ENCODE assay signal across 30 mouse cellular contexts in the genomic region with DNA sequence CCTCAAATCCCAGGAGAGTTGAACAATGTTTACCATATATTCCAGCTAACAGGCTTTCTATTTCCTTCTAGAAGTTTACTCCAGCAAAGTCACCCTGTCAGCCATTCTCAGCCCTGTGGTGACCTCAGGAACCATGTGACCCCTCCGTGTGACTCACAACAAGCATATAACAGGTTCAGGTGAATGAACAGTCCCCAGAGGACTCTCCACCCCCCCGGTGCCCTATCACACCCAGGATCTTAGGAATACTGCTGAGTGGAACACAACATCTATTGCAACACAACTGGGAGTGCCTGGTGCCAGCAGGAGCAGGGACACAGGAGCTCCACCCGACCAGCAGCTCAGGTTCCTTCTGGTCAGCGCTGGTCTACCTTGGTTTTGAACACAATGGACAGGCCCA. TPM values are rescaled to one million over a fixed set of nuclear protein-coding genes. Genes with fewer than 3 reads are reported as not detected.
DNase-seq lines count a peak whose midpoint lies in the region; ATAC-seq and TF ChIP-seq lines count a peak whose summit lies in the region.
"Had no signal": no experiment of that assay in that cellular context is flagged by ENCODE, and none has a peak within 500 bp of the region (broad histone marks: within the 10 kb centered on the region; RNA-seq: fewer than 3 reads in every experiment).

No protein-coding gene starts in this region.

- H3K9me3 ChIP-seq in intestine, embryonic 16.5 days (ENCODE audit: control insufficient read depth, low read length) = no peaks in the 10 kb centered on the region
- no peaks in the 10 kb centered on the region for H3K9me3 ChIP-seq in stomach, postnatal 0 days (ENCODE audit: control insufficient read depth, low read length)
- H3K9me3 ChIP-seq: embryonic facial prominence, embryonic 12.5 days; embryonic facial prominence, embryonic 15.5 days; hindbrain, embryonic 10.5 days; hindbrain, embryonic 13.5 days had no signal

- DNase-seq in liver, adult 2 months (ENCODE audit: extremely low read depth, low read depth, low spot score) = no peak
- no peak for DNase-seq in liver
- no peak for DNase-seq in spleen, adult 2 months (ENCODE audit: low read depth in 1 of 2, low spot score in 2 of 2)
- no peak for DNase-seq in spleen, postnatal 14 days (ENCODE audit: low spot score in 2 of 2)
- peak; percentile 15 for DNase-seq in stomach, postnatal 0 days (ENCODE audit: low spot score)
- DNase-seq in yolk sac, embryonic 10.5 days (ENCODE audit: low spot score) = no peak
- no peak for DNase-seq in right cerebral cortex, postnatal 14 days
- DNase-seq: adrenal gland, adult 2 months; adrenal gland, postnatal 14 days; cerebellum, adult 18-20 months; cerebellum, adult 9-10 months; cerebellum, postnatal 25 days; forebrain, postnatal 0 days; gastrocnemius, adult 2 months; gastrocnemius, postnatal 14 days; heart, adult 11 months; heart, postnatal 36 days had no signal

- H3K4me3 ChIP-seq in liver, adult 2 months (ENCODE audit: insufficient read depth, low read depth, low read length) = no peak overlapping the region
- H3K4me3 ChIP-seq in spleen, adult 2 months (ENCODE audit: extremely low read depth, insufficient read depth, insufficient read length) = no peak overlapping the region
- H3K4me3 ChIP-seq in intestine, embryonic 16.5 days (ENCODE audit: low read length) = no peak overlapping the region
- H3K4me3 ChIP-seq in stomach, postnatal 0 days (ENCODE audit: low read depth, low read length) = no peak overlapping the region
- H3K4me3 ChIP-seq: embryonic facial prominence, embryonic 12.5 days; embryonic facial prominence, embryonic 15.5 days; gastrocnemius, adult 2 months; hindbrain, embryonic 10.5 days; hindbrain, embryonic 13.5 days had no signal

- no peaks in the 10 kb centered on the region for H3K4me1 ChIP-seq in liver, adult 2 months (ENCODE audit: control insufficient read depth, insufficient read depth, low read length)
- H3K4me1 ChIP-seq in spleen, adult 2 months (ENCODE audit: control insufficient read depth, insufficient read depth, insufficient read length) = peaks cover 14% of the 10 kb centered on the region
- no peaks in the 10 kb centered on the region for H3K4me1 ChIP-seq in intestine, embryonic 16.5 days (ENCODE audit: control insufficient read depth, insufficient read depth, low read length)
- no peaks in the 10 kb centered on the region for H3K4me1 ChIP-seq in stomach, postnatal 0 days (replicated peaks; ENCODE audit: control insufficient read depth, insufficient read depth)
- H3K4me1 ChIP-seq: embryonic facial prominence, embryonic 12.5 days; embryonic facial prominence, embryonic 15.5 days; hindbrain, embryonic 10.5 days; hindbrain, embryonic 13.5 days had no signal

- no peaks in the 10 kb centered on the region for H3K27me3 ChIP-seq in liver, adult 2 months (ENCODE audit: control insufficient read depth, insufficient read depth, low read length)
- H3K27me3 ChIP-seq in spleen, adult 2 months (ENCODE audit: control insufficient read depth, insufficient read depth, low read length) = no peaks in the 10 kb centered on the region
- no peaks in the 10 kb centered on the region for H3K27me3 ChIP-seq in intestine, embryonic 16.5 days (replicated peaks; ENCODE audit: control insufficient read depth, insufficient read depth, low read length)
- H3K27me3 ChIP-seq in stomach, postnatal 0 days (ENCODE audit: control insufficient read depth, insufficient read depth, low read length) = no peaks in the 10 kb centered on the region
- H3K27me3 ChIP-seq: embryonic facial prominence, embryonic 12.5 days; embryonic facial prominence, embryonic 15.5 days; hindbrain, embryonic 13.5 days had no signal

- TF ChIP-seq CTCF in liver, adult 2 months (IDR thresholded peaks at IDR 0.05; ENCODE audit: low read depth, low read length) = no peak
- TF ChIP-seq CTCF in spleen, adult 2 months (IDR thresholded peaks at IDR 0.05; ENCODE audit: extremely low read depth, insufficient read depth, insufficient read length, insufficient replicate concordance) = no peak
- TF ChIP-seq CTCF in stomach, postnatal 0 days (IDR thresholded peaks at IDR 0.05; ENCODE audit: low read depth) = no peak

- peak overlapping the region; percentile 60 for H3K27ac ChIP-seq in liver, adult 2 months (replicated peaks; ENCODE audit: insufficient read depth, low read depth, low read length)
- peak overlapping the region; percentile 12; the same call in 1 of the 2 replicates for H3K27ac ChIP-seq in spleen, adult 2 months (ENCODE audit: insufficient read depth, low read length)
- H3K27ac ChIP-seq in intestine, embryonic 16.5 days (ENCODE audit: low read length) = no peak overlapping the region
- H3K27ac ChIP-seq in stomach, postnatal 0 days (replicated peaks) = no peak overlapping the region
- H3K27ac ChIP-seq: embryonic facial prominence, embryonic 12.5 days; embryonic facial prominence, embryonic 15.5 days; gastrocnemius, adult 2 months; hindbrain, embryonic 10.5 days; hindbrain, embryonic 13.5 days had no signal

- TF ChIP-seq POLR2A in liver, adult 2 months (IDR thresholded peaks at IDR 0.05; ENCODE audit: extremely low read depth, insufficient read depth, low read length) = no peak
- no peak for TF ChIP-seq POLR2A in spleen, adult 2 months (IDR thresholded peaks at IDR 0.05; ENCODE audit: low read depth, low read length)

- H3K36me3 ChIP-seq in liver, adult 2 months (ENCODE audit: control insufficient read depth, insufficient read depth, low read length) = no peaks in the 10 kb centered on the region
- H3K36me3 ChIP-seq in spleen, adult 2 months (ENCODE audit: control insufficient read depth, insufficient read depth, low read length) = no peaks in the 10 kb centered on the region
- no peaks in the 10 kb centered on the region for H3K36me3 ChIP-seq in intestine, embryonic 16.5 days (ENCODE audit: control insufficient read depth, insufficient read depth, low read length)
- no peaks in the 10 kb centered on the region for H3K36me3 ChIP-seq in stomach, postnatal 0 days (ENCODE audit: control insufficient read depth, insufficient read depth, low read length)
- H3K36me3 ChIP-seq: embryonic facial prominence, embryonic 12.5 days; embryonic facial prominence, embryonic 15.5 days; hindbrain, embryonic 10.5 days; hindbrain, embryonic 13.5 days had no signal

- no peaks in the 10 kb centered on the region for H3K79me2 ChIP-seq in liver, adult 2 months (ENCODE audit: control insufficient read depth, insufficient read depth, low read length)

- WGBS in liver, adult 2 months = 73% methylated on average over 4 of the region's 4 CpGs
- 82% methylated on average over 4 of the region's 4 CpGs for WGBS in spleen, adult 2 months
- whole genome bisulfite sequencing in intestine, embryonic 16.5 days = 68% methylated on average over 4 of the region's 4 CpGs
- WGBS in stomach, postnatal 0 days = 64% methylated on average over 4 of the region's 4 CpGs

- no peak overlapping the region for H3K4me2 ChIP-seq in intestine, embryonic 16.5 days (ENCODE audit: low read depth, low read length)
- no peak overlapping the region for H3K4me2 ChIP-seq in stomach, postnatal 0 days (replicated peaks; ENCODE audit: low read depth)
- H3K4me2 ChIP-seq: embryonic facial prominence, embryonic 12.5 days; embryonic facial prominence, embryonic 15.5 days; heart, embryonic 11.5 days; hindbrain, embryonic 13.5 days had no signal

- ATAC-seq in intestine, embryonic 16.5 days = peak; percentile 63
- ATAC-seq in stomach, postnatal 0 days (ENCODE audit: low FRiP score, low TSS enrichment) = peak; percentile 82
- ATAC-seq: forebrain, embryonic 14.5 days; forebrain, postnatal 0 days; hindbrain, embryonic 16.5 days had no signal

- no peak overlapping the region for H3K9ac ChIP-seq in liver, adult 2 months (ENCODE audit: low read depth, low read length)
- no peak overlapping the region for H3K9ac ChIP-seq in intestine, embryonic 16.5 days (ENCODE audit: low read depth, low read length)
- H3K9ac ChIP-seq in stomach, postnatal 0 days (ENCODE audit: low read length) = no peak overlapping the region
- H3K9ac ChIP-seq: embryonic facial prominence, embryonic 12.5 days; embryonic facial prominence, embryonic 15.5 days; forebrain, postnatal 0 days; hindbrain, embryonic 13.5 days had no signal

- no peak for TF ChIP-seq EP300 in stomach, postnatal 0 days (optimal IDR thresholded peaks at IDR 0.05)

RNA-seq across cellular contexts. Expression of a gene that starts 28.8 kb away (rescaled TPM):
- 1.2 and 3.8 TPM in 2 replicates for total RNA-seq in liver, adult 2 months (2014; rRNA removed)
- polyA plus RNA-seq in liver, adult 2 months (2012; rRNA removed) = 0.96 and 2.3 TPM in 2 replicates
- polyA plus RNA-seq in spleen, adult 2 months (2012; rRNA removed) = 8.4 and 8.7 TPM in 2 replicates
- 0.72 TPM in 1 of 2 replicates, not detected in the other for polyA plus RNA-seq in intestine, embryonic 16.5 days (2015; fragmentation: Nextera tagmentation; extraction: Ambion mirVana)
- 0.77 TPM in 1 of 2 replicates, not detected in the other for polyA plus RNA-seq in stomach, postnatal 0 days (2015; fragmentation: Nextera tagmentation; extraction: Ambion mirVana)
- total RNA-seq: common myeloid progenitor, adult 5-6 weeks; gastrocnemius, adult 2 months; MEL had no signal
- polyA plus RNA-seq: brain, embryonic 14.5 days; embryonic facial prominence, embryonic 12.5 days; forebrain, embryonic 11.5 days; forebrain, embryonic 14.5 days; heart, embryonic 11.5 days; heart, embryonic 14.5 days; hindbrain, embryonic 10.5 days; hindbrain, embryonic 13.5 days; hindbrain, embryonic 16.5 days had no signal

RNA-seq across cellular contexts. Expression of a gene that starts 28.8 kb away (rescaled TPM):
- total RNA-seq in liver, adult 2 months (2014; rRNA removed) = 2.4 and 2.9 TPM in 2 replicates
- polyA plus RNA-seq in liver, adult 2 months (2012; rRNA removed) = 0.12 and 0.89 TPM in 2 replicates
- polyA plus RNA-seq in spleen, adult 2 months (2012; rRNA removed) = 3.8 and 4.1 TPM in 2 replicates
- polyA plus RNA-seq in intestine, embryonic 16.5 days (2015; fragmentation: Nextera tagmentation; extraction: Ambion mirVana) = 0.70 and 0.98 TPM in 2 replicates
- 0.45 and 0.61 TPM in 2 replicates for polyA plus RNA-seq in stomach, postnatal 0 days (2015; fragmentation: Nextera tagmentation; extraction: Ambion mirVana)
- total RNA-seq: forebrain, postnatal 0 days; MEL had no signal
- polyA plus RNA-seq: forebrain, embryonic 11.5 days; heart, embryonic 11.5 days; hindbrain, embryonic 10.5 days had no signal

RNA-seq across cellular contexts. Expression of a gene that starts 39.1 kb away (rescaled TPM):
- total RNA-seq in liver, adult 2 months (2014; rRNA removed) = 6.2 and 7.0 TPM in 2 replicates
- 0.39 and 0.76 TPM in 2 replicates for polyA plus RNA-seq in liver, adult 2 months (2012; rRNA removed)
- 4.1 and 4.8 TPM in 2 replicates for polyA plus RNA-seq in spleen, adult 2 months (2012; rRNA removed)
- polyA plus RNA-seq in intestine, embryonic 16.5 days (2015; fragmentation: Nextera tagmentation; extraction: Ambion mirVana) = 1.6 and 2.3 TPM in 2 replicates
- polyA plus RNA-seq in stomach, postnatal 0 days (2015; fragmentation: Nextera tagmentation; extraction: Ambion mirVana) = 1.0 and 2.4 TPM in 2 replicates
- total RNA-seq: MEL had no signal

Comparison
In these comparisons a context has a peak if more than half of its experiments do, and no peak if none do; other contexts are left out.
1. H3K27ac ChIP-seq: peak in liver, adult 2 months (single experiment) and spleen, adult 2 months (single experiment); none in intestine, embryonic 16.5 days (single experiment) and stomach, postnatal 0 days (single experiment).